Mouse (Mus musculus): ENCODE results near the gene Zbtb17.
A peak's percentile ranks its signal among the peaks of the same experiment; 100 is the strongest.

The Zbtb17 gene

GRCm38 (mm10) chr4:141444451-141445327, at the start of gene Zbtb17:
Zbtb17 (plus strand) TSS chr4:141444654.
- peak; percentile 78 for DNase-seq (ENCODE audit: low read depth, low spot score)

DNA sequence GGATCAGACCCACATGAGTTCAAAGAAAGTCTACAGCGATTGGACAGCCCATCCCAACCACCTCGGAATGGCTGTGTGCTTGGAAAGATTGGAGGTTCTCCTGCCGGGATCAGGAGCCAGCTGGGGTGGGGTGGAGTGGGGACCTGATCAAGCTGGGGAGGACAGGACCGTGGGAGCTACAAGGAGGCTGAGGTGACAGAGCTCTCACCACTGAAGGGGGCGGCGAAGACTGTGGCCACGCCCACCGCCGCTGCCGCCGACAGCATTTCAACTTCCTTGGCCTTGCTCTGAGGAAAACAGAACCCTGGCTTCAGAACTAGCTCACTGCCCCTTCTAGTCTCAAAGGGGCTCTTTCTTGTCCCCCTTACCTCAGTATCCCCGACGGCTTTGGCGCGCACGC, 49.7 kb upstream of the Zbtb17 start:
- no peak for DNase-seq (ENCODE audit: low read depth, low spot score)

- no peak for DNase-seq (ENCODE audit: low read depth, low spot score)
Observed at GRCm38 (mm10) chr4:141397861-141398260, 46.6 kb upstream of the Zbtb17 start.

- DNase-seq (ENCODE audit: low read depth, low spot score) = no peak
Observed at GRCm38 (mm10) chr4:141398545-141398944, 45.9 kb upstream of the Zbtb17 start, which contains the start of gene Clcnka. Clcnka (minus strand) TSS chr4:141398724.

- no peak for DNase-seq (ENCODE audit: low read depth, low spot score)
Observed at GRCm38 (mm10) chr4:141400171-141400570, 44.3 kb upstream of the Zbtb17 start.

GRCm38 (mm10) chr4:141404518-141405313, 39.7 kb upstream of the Zbtb17 start:
- DNase-seq (ENCODE audit: low read depth, low spot score) = peak; percentile 75

DNA sequence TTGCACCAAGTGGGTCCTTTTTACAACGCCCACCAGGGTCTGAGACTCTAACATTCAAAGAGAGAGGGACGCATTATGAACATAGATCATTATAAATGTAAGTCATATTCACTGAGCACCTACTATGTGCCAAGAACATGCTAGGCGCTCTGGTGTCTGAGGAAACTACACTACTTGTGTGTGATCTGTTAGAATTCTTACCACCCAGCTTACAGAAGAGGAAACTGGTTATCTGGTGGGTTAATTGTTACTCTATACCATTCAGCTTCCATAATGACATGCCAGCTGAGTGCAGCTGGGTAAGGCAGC, 39.2 kb upstream of the Zbtb17 start:
- no peak for DNase-seq (ENCODE audit: low read depth, low spot score)

- DNase-seq (ENCODE audit: low read depth, low spot score) = peak; percentile 36
Observed at GRCm38 (mm10) chr4:141406516-141407299, 37.7 kb upstream of the Zbtb17 start.

DNA sequence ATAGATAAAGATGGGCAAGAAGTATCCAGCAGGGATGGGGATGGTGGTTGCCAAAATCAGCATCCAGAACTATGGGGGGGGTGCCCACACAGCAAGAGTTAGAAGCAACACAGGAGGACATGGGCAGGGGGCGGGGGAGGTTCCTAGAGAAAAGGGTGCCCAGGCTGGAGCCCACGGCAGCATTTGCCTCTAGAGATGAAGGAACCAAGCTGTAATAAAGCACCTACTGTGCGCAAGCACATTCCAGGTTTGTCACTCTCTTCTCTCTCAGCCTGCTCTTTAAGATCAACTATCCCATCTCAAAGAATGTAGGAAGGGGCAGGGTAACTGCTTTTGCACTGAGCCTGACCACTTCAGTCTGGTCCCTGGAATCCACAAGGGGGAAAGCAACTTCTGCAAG, 35.9 kb upstream of the Zbtb17 start:
- DNase-seq (ENCODE audit: low read depth, low spot score) = no peak

DNA sequence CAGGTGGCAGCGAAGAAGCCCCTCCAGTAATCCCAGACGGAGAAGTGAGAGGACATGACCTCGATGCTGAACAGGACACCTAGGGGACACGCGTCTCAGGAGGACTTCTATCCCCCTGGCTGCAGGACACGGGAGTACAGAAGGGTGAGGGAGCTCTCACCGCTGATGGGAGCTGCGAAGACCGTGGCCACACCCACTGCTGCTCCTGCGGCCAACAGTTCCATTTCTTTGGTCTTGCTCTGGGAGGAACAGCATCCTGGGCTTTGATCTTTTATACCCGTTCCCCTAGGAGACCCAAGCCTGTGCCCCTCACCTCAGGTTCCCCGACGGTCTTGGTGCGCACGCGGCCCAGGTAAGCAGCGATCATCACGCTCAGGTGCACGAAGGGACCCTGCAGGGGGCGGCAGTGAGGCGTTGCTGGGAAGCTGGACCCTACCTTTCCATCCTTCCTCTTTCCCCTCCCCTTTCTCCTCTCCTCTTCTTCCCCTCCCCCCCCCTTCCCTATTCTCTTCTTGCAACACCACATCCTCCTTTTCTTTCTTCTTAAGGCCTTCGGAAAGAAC, 32.9 kb upstream of the Zbtb17 start:
- DNase-seq (ENCODE audit: low read depth, low spot score) = no peak

GRCm38 (mm10) chr4:141415924-141416323, 28.5 kb upstream of the Zbtb17 start, which contains the start of gene Clcnkb:
Clcnkb (minus strand) TSS chr4:141416014.
- no peak for DNase-seq (ENCODE audit: low read depth, low spot score)

DNA sequence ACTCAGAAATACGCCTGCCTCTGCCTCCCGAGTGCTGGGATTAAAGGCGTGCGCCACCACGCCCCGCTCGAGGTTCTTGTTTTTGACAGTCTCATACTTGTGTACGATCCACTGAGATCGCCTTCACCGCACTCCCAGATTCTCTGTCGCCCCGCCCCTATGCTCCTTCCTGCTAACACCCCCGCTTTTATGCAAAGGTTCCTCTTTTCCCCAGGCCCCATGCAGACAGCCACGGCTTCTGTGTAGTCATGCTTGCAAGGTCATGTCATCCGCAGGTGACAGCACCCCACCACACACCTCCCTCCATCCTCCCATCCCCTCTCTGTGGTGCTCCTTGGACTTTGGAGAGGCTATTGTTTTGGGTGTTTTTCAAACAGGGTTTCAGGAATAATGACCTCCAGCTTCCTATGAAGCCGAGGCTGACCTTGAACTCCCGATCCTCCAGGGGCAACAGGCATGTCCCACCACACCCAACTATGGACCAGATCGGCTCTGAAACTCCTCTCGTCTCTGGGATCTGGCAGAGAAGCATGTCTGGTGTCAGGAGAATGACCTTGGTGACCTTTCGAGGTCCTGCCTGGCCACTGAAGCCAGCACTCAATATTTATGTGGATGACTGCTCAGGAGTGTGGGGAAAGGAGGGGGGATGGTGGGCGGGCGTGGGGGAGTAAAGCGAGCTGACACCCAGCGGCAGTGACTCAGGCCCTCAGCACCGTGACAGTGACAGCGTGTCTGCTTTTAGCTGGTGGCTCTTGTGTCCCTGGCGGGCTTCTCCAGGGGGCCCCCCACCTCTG, 24.9 kb upstream of the Zbtb17 start:
- DNase-seq (ENCODE audit: low read depth, low spot score) = no peak

- no peak for DNase-seq (ENCODE audit: low read depth, low spot score)
Observed at GRCm38 (mm10) chr4:141420192-141420829, 24.1 kb upstream of the Zbtb17 start, which contains the start of gene Hspb7. Hspb7 (plus strand) TSS chr4:141420779.

DNA sequence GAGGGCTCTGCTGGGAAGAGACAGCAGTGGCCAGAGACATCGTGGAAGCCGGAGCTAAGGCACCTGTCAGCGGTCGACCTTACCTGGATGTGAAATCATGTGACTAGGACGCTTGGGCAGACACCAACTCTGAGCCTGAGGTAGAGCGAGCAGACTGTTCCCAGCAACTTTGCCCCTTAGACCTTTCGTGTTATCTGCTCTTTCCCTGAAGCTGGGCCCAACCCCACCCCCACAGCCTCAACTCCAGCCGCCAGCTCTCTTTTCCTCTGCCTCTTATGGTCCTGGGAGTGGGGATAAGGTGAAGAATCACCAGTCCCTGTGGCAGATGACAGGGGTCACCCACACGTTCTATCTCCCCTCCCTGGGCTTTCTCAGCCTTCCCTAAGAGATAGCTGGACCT, 23.6 kb upstream of the Zbtb17 start:
- DNase-seq (ENCODE audit: low read depth, low spot score) = no peak

DNA sequence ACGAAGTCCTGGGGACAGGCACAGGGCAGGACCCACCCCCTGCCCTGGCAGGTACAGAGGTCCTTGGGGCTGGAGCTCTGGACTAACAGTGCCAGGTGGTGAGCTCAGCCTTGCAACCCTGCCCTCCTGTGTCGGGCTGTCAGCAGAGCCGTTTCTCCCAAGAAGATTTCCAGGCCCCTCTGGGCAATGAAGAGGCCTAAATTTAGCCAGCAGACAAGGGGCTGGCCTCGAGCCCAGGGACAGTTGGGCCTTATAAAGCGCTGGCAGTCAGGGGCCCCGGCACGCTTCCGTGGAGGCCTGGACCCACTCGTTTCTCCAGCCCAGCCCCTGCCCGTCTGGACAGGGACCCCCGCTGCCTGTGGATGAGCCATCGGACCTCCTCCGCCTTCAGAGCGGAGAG, 23.0 kb upstream of the Zbtb17 start:
- DNase-seq (ENCODE audit: low read depth, low spot score) = no peak

DNA sequence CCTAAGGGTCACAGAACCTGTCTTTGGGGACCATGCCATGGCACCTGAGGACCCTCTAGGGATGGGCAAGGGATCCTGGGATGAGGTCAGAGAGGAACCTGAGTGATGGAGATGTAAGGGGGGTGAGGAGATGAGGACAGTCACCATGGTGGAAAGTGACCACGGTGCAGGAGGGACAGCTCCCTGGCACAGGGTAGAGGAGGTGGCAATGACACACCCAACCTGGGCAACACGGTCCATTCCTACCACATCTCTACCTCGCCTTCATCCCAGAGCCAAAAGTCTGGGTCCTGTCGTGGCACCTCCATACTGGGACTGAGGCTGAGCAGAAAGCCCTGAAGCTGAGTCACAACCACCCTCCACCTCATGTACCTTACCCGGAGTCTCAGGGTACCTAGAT, 21.6 kb upstream of the Zbtb17 start:
- DNase-seq (ENCODE audit: low read depth, low spot score) = no peak

- no peak for DNase-seq (ENCODE audit: low read depth, low spot score)
Observed at GRCm38 (mm10) chr4:141423288-141423687, 21.2 kb upstream of the Zbtb17 start.

GRCm38 (mm10) chr4:141423691-141424431, 20.6 kb upstream of the Zbtb17 start:
- DNase-seq (ENCODE audit: low read depth, low spot score) = no peak

All from retina, postnatal 7 days (tissue).